Mouse (Mus musculus): Measurements from ENCODE around the gene Fut1.

GRCm38 (mm10) chr7:45597527-45597926 is 19.6 kb upstream of the Fut1 start:
- TF ChIP-seq POLR2A (IDR thresholded peaks at IDR 0.05; ENCODE audit: low read depth, low read length) (no peak), CTCF (IDR thresholded peaks at IDR 0.05; ENCODE audit: extremely low read depth, insufficient read depth, insufficient read length, insufficient replicate concordance) (no peak)

All from spleen, adult 2 months (tissue).